Mouse (Mus musculus) embryonic fibroblast, embryonic 13.5 days (primary cell): ENCODE measurements at regions not wholly inside any gene's neighbourhood (a gene's known extent, or its start where the extent isn't known, plus 50 kb on each side); places are given as distances from the start of the nearest gene placed in this dataset.

Source experiments
- CTCF ChIP-seq: IDR thresholded peaks from 2 replicates; pipeline ENCODE4 v1.5.1; 2011; ENCODE audit warnings: mild to moderate bottlenecking, control low read depth, low read length, moderate library complexity, borderline replicate concordance; ENCODE audit not compliant: insufficient read depth
- POLR2A ChIP-seq: IDR thresholded peaks from 2 replicates; pipeline ENCODE4 v1.6.1; 2011; ENCODE audit warnings: low read depth, mild to moderate bottlenecking, control low read depth, low read length, moderate library complexity

GRCm38 (mm10) chr15:6034156-6034555, 265.4 kb upstream of the Dab2 start:
- TF ChIP-seq CTCF (no peak), POLR2A (no peak)
